Mouse (Mus musculus): Measurements from ENCODE around the gene Osm.

GRCm38 (mm10) chr11:4187318-4187700 lies 48.9 kb upstream of the Osm start:
- TF ChIP-seq CTCF (IDR thresholded peaks at IDR 0.05; ENCODE audit: low read depth), result no peak
- no peak for TF ChIP-seq EP300 (IDR thresholded peaks at IDR 0.05; ENCODE audit: low read depth)
